ENCODE assay signal across 16 mouse cellular contexts in the genomic region with DNA sequence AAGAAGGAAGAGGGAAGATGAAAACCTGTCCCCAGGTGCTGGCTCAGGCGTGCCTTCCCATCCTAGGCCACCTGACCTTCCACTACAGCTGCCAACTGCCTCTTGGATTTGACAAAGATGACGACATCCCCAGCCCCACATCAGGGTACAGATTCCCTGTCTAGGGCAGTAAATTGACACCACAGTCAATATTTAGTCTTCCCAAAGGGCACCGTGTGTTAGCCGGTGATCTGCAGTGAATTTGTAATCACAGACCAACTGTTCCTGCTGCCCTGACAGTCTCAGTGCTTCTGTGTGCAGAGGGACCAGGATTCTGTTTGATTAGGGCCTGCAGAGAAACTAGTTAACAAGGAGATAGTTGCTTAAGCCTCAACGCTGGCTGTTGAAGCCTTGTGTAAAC.
"Had no signal": no experiment of that assay in that cellular context is flagged by ENCODE, and none has a peak within 500 bp of the region (broad histone marks: within the 10 kb centered on the region; RNA-seq: fewer than 3 reads in every experiment).

No protein-coding gene starts in this region.

- H3K4me2 ChIP-seq: limb, embryonic 15.5 days; lung, embryonic 15.5 days had no signal

- H3K4me3 ChIP-seq: limb, embryonic 15.5 days; lung, embryonic 15.5 days; megakaryocyte, embryonic 14.5 days had no signal

- H3K9me3 ChIP-seq: limb, embryonic 15.5 days; lung, embryonic 15.5 days; megakaryocyte, embryonic 14.5 days had no signal

- DNase-seq: kidney, adult 11 months; kidney, adult 9 months; kidney, postnatal 36 days; layer of hippocampus, adult 9-11 months; layer of hippocampus, postnatal 36 days; lung, postnatal 14 days; midbrain, embryonic 14.5 days; right cerebral cortex, adult 18-20 months; right cerebral cortex, postnatal 25 days; thymus, adult 18-20 months; thymus, postnatal 14 days had no signal

- H3K4me1 ChIP-seq: limb, embryonic 15.5 days; lung, embryonic 15.5 days; megakaryocyte, embryonic 14.5 days had no signal

- H3K27ac ChIP-seq: kidney, postnatal 0 days; limb, embryonic 15.5 days; lung, embryonic 15.5 days; macrophage had no signal

- H3K9ac ChIP-seq: limb, embryonic 15.5 days; lung, embryonic 15.5 days had no signal

- H3K36me3 ChIP-seq: limb, embryonic 15.5 days; lung, embryonic 15.5 days had no signal

- H3K27me3 ChIP-seq: limb, embryonic 15.5 days; lung, embryonic 15.5 days had no signal
